17 mouse cellular contexts compared by ENCODE assay signal in the genomic region with DNA sequence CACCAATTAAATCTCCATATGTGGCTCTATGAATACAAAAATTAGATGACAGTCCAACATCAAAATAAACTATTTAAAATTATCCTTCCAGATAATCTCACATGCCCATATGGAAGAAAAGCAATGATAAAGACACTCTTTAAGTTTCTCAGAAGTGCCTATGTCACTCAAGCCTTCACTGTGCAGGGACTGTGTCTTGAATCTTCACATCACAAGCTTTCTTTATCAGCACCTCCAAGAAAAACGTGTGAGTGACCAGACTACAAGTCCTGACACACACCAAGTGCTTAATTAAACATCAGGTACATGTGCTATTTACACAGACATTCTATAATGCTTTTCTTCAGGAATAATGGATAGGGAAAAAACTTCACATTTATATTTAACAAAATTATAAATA.
"Had no signal": no experiment of that assay in that cellular context is flagged by ENCODE, and none has a peak within 500 bp of the region (broad histone marks: within the 10 kb centered on the region; RNA-seq: fewer than 3 reads in every experiment).

No protein-coding gene starts in this region.

- H3K27me3 ChIP-seq: limb, embryonic 13.5 days; midbrain, embryonic 13.5 days had no signal

- H3K4me3 ChIP-seq: layer of hippocampus, adult 2 months; limb, embryonic 10.5 days; limb, embryonic 13.5 days; midbrain, embryonic 10.5 days; midbrain, embryonic 13.5 days; myocyte had no signal

- DNase-seq: kidney, adult 2 months; kidney, postnatal 25 days; layer of hippocampus, adult 9-11 months; lung, embryonic 14.5 days; right cerebral cortex, postnatal 25 days; thymus, adult 18-20 months; thymus, postnatal 36 days had no signal

- H3K9me3 ChIP-seq: limb, embryonic 10.5 days had no signal

- H3K27ac ChIP-seq: kidney, postnatal 0 days; layer of hippocampus, adult 2 months; limb, embryonic 10.5 days; limb, embryonic 13.5 days; midbrain, embryonic 10.5 days; midbrain, embryonic 13.5 days had no signal

- ATAC-seq: intestine, postnatal 0 days; lung, postnatal 0 days; midbrain, embryonic 13.5 days; midbrain, embryonic 16.5 days had no signal

- H3K4me2 ChIP-seq: limb, embryonic 13.5 days; lung, embryonic 14.5 days; midbrain, embryonic 13.5 days had no signal

- H3K9ac ChIP-seq: limb, embryonic 13.5 days; lung, embryonic 14.5 days; midbrain, embryonic 13.5 days had no signal
